Mouse (Mus musculus) lung, adult 2 months (tissue): ENCODE measurements around the gene Rnaseh2c.

Experiments used
- CTCF ChIP-seq: fragments of 200-500 bp; IDR thresholded peaks from 2 replicates; pipeline ENCODE4 v1.5.1; 2011; ENCODE audit warnings: mild to moderate bottlenecking, low read length, control low read depth; ENCODE audit not compliant: insufficient read depth
- POLR2A ChIP-seq: fragments of 200-500 bp; IDR thresholded peaks from 2 replicates; pipeline ENCODE4 v1.6.1; 2011; ENCODE audit warnings: low read depth, mild to moderate bottlenecking, control low read depth, low read length, borderline replicate concordance; ENCODE audit errors: extremely low read depth

- TF ChIP-seq CTCF (no peak), POLR2A (no peak)
These were observed 45.2 kb downstream of the Rnaseh2c start for GRCm38 (mm10) chr19:5646731-5647330.
